Mouse (Mus musculus) bone marrow macrophage, adult 2 months (primary cell): ENCODE measurements at regions not wholly inside any gene's neighbourhood (a gene's known extent, or its start where the extent isn't known, plus 50 kb on each side); places are given as distances from the start of the nearest gene placed in this dataset.
"Not testable (repeated sequence)": the region's sequence is repeated elsewhere in the genome, so short reads cannot be mapped to it uniquely, and the experiment has no call there.

ENCODE experiments used
- CTCF ChIP-seq: IDR thresholded peaks from 2 replicates; pipeline ENCODE4 v1.5.1; 2012; ENCODE audit warnings: low read depth, mild to moderate bottlenecking, low read length, moderate library complexity
- POLR2A ChIP-seq: IDR thresholded peaks from 2 replicates; pipeline ENCODE4 v1.6.1; 2012; ENCODE audit warnings: mild to moderate bottlenecking, low read depth, low read length, borderline replicate concordance

DNA sequence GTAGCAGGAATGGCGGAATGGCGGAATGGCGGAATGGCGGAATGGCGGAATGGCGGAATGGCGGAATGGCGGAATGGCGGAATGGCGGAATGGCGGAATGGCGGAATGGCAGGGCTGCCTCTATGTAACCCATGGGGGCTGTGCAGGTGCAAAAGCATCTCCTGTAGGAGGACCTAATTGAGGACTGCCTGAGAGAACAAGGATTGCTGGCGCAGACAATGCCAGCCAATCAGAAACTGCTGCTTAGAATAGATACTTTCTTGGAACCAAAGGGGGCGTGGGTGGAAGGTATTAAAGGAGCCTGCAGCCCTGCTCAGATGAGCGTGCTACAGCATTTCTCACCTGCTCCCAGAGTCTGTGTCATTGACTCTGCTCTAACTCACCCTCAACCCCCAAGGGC is 67.8 kb upstream of the Cntn1 start:
- TF ChIP-seq CTCF, POLR2A: not testable (repeated sequence)
